ENCODE assay signal across 8 mouse cellular contexts in genomic region chr19:56396669-56397621, GRCm38 (mm10). TPM values are rescaled to one million over a fixed set of nuclear protein-coding genes. Genes with fewer than 3 reads are reported as not detected.
DNase-seq lines count a peak whose midpoint lies in the region; ATAC-seq and TF ChIP-seq lines count a peak whose summit lies in the region.

Gene Casp7 (plus strand): TSS chr19:56397129.

- TF ChIP-seq CTCF in stomach, postnatal 0 days (IDR thresholded peaks at IDR 0.05; ENCODE audit: low read depth) = peak; percentile 28

- under 1% methylated on average over 78 of the region's 78 CpGs for WGBS in embryonic facial prominence, embryonic 13.5 days
- under 1% methylated on average over 72 of the region's 78 CpGs for WGBS in liver, embryonic 16.5 days (ENCODE audit: insufficient replicate concordance)
- WGBS in neural tube, embryonic 12.5 days = under 1% methylated on average over 73 of the region's 78 CpGs
- 1% methylated on average over 77 of the region's 78 CpGs for WGBS in stomach, postnatal 0 days

- ATAC-seq in activated CD4-positive, CD25-positive, alpha-beta regulatory T cell, adult 4 months = peak; percentile 87
- peak; percentile 39; the same call in 1 of the 2 replicates for ATAC-seq in embryonic facial prominence, embryonic 13.5 days (ENCODE audit: insufficient number of reproducible peaks, insufficient read depth, low FRiP score, low TSS enrichment, low read depth)
- peak; percentile 65 for ATAC-seq in liver, embryonic 16.5 days (ENCODE audit: low read depth)
- ATAC-seq in neural tube, embryonic 12.5 days (ENCODE audit: low FRiP score, low read depth) = peak; percentile 56
- peak; percentile 50; the same call in 1 of the 2 replicates for ATAC-seq in stomach, postnatal 0 days (ENCODE audit: low FRiP score, low TSS enrichment)

- H3K36me3 ChIP-seq in embryonic facial prominence, embryonic 13.5 days = no peaks in the 10 kb centered on the region
- no peaks in the 10 kb centered on the region for H3K36me3 ChIP-seq in liver, embryonic 16.5 days (ENCODE audit: control insufficient read depth, insufficient read depth)
- H3K36me3 ChIP-seq in neural tube, embryonic 12.5 days = no peaks in the 10 kb centered on the region
- H3K36me3 ChIP-seq in stomach, postnatal 0 days (ENCODE audit: control insufficient read depth, insufficient read depth, low read length) = no peaks in the 10 kb centered on the region

- H3K9ac ChIP-seq in embryonic facial prominence, embryonic 13.5 days = peak within 1 kb of the TSS; percentile 84
- peak within 1 kb of the TSS; percentile 87 for H3K9ac ChIP-seq in liver, embryonic 16.5 days (ENCODE audit: low read depth, low read length)
- H3K9ac ChIP-seq in neural tube, embryonic 12.5 days = peak within 1 kb of the TSS; percentile 65
- peak within 1 kb of the TSS; percentile 65 for H3K9ac ChIP-seq in stomach, postnatal 0 days (ENCODE audit: low read length)

- peaks cover 18% of the 10 kb centered on the region for H3K27me3 ChIP-seq in embryonic facial prominence, embryonic 13.5 days
- no peaks in the 10 kb centered on the region for H3K27me3 ChIP-seq in liver, embryonic 16.5 days (ENCODE audit: control insufficient read depth, insufficient read depth, low read depth, low read length)
- peaks cover 39% of the 10 kb centered on the region for H3K27me3 ChIP-seq in neural tube, embryonic 12.5 days (replicated peaks)
- H3K27me3 ChIP-seq in stomach, postnatal 0 days (ENCODE audit: control insufficient read depth, insufficient read depth, low read length) = no peaks in the 10 kb centered on the region

- H3K4me3 ChIP-seq in embryonic facial prominence, embryonic 13.5 days = peak within 1 kb of the TSS; percentile 61
- peak within 1 kb of the TSS; percentile 83 for H3K4me3 ChIP-seq in liver, embryonic 16.5 days (ENCODE audit: low read depth, low read length)
- peak within 1 kb of the TSS; percentile 54 for H3K4me3 ChIP-seq in neural tube, embryonic 12.5 days
- H3K4me3 ChIP-seq in stomach, postnatal 0 days (ENCODE audit: low read depth, low read length) = peak within 1 kb of the TSS; percentile 58

- no peaks in the 10 kb centered on the region for H3K9me3 ChIP-seq in embryonic facial prominence, embryonic 13.5 days
- no peaks in the 10 kb centered on the region for H3K9me3 ChIP-seq in liver, embryonic 16.5 days (replicated peaks; ENCODE audit: control insufficient read depth, low read length)
- no peaks in the 10 kb centered on the region for H3K9me3 ChIP-seq in neural tube, embryonic 12.5 days
- no peaks in the 10 kb centered on the region for H3K9me3 ChIP-seq in stomach, postnatal 0 days (ENCODE audit: control insufficient read depth, low read length)

- peak within 1 kb of the TSS; percentile 72 for H3K27ac ChIP-seq in embryonic facial prominence, embryonic 13.5 days
- peak within 1 kb of the TSS; percentile 83 for H3K27ac ChIP-seq in liver, embryonic 16.5 days (ENCODE audit: low read length)
- 0 out of 2 replicates have a peak within 1 kb of the TSS, but pooled peaks have one; percentile 0 for H3K27ac ChIP-seq in neural tube, embryonic 12.5 days
- peak within 1 kb of the TSS; percentile 93 for H3K27ac ChIP-seq in stomach, postnatal 0 days (replicated peaks)

- peak; percentile 76 for DNase-seq in 416B (ENCODE audit: low read depth)
- DNase-seq in heart, adult 9 months (ENCODE audit: low spot score in 2 of 2) = peak; percentile 75 to 76
- DNase-seq in kidney, adult 9 months = peak; percentile 53
- DNase-seq in stomach, postnatal 0 days (ENCODE audit: low spot score) = peak; percentile 82

- peak within 1 kb of the TSS; percentile 91 for H3K4me2 ChIP-seq in embryonic facial prominence, embryonic 13.5 days
- H3K4me2 ChIP-seq in liver, embryonic 16.5 days (ENCODE audit: low read depth, low read length) = peak within 1 kb of the TSS; percentile 90
- H3K4me2 ChIP-seq in neural tube, embryonic 12.5 days (replicated peaks) = peak within 1 kb of the TSS; percentile 96
- H3K4me2 ChIP-seq in stomach, postnatal 0 days (replicated peaks; ENCODE audit: low read depth) = peak within 1 kb of the TSS; percentile 82

- TF ChIP-seq EP300 in stomach, postnatal 0 days (optimal IDR thresholded peaks at IDR 0.05) = no peak

- peaks cover 23% of the 10 kb centered on the region for H3K4me1 ChIP-seq in embryonic facial prominence, embryonic 13.5 days
- peaks cover 63% of the 10 kb centered on the region for H3K4me1 ChIP-seq in liver, embryonic 16.5 days (ENCODE audit: control insufficient read depth, low read depth, low read length)
- H3K4me1 ChIP-seq in neural tube, embryonic 12.5 days = peaks cover 13% of the 10 kb centered on the region
- peaks cover 8% of the 10 kb centered on the region; the same call in 1 of the 2 replicates for H3K4me1 ChIP-seq in stomach, postnatal 0 days (replicated peaks; ENCODE audit: control insufficient read depth, insufficient read depth)

RNA-seq across cellular contexts. Expression of gene Casp7, which starts in this region (rescaled TPM):
- 10 to 100 TPM; 33.2 to 39.9 TPM for polyA plus RNA-seq in activated CD4-positive, CD25-positive, alpha-beta regulatory T cell, adult 4 months (2017; shearing (Covaris generic))
- 29.1 and 29.6 TPM in 2 replicates for polyA plus RNA-seq in embryonic facial prominence, embryonic 13.5 days (2015; fragmentation: Nextera tagmentation; extraction: Ambion mirVana)
- polyA plus RNA-seq in liver, embryonic 16.5 days (2015; fragmentation: Nextera tagmentation; extraction: Ambion mirVana) = 10.3 and 10.6 TPM in 2 replicates
- polyA plus RNA-seq in neural tube, embryonic 12.5 days (2016; fragmentation: Nextera tagmentation; extraction: Ambion mirVana) = 16.0 and 16.4 TPM in 2 replicates
- polyA plus RNA-seq in stomach, postnatal 0 days (2015; fragmentation: Nextera tagmentation; extraction: Ambion mirVana) = 17.9 and 20.8 TPM in 2 replicates

Comparison
In these comparisons a context has a peak if more than half of its experiments do, and no peak if none do; other contexts are left out.
1. Peak in every context shown above with its lines: DNase-seq, ATAC-seq, H3K4me3 ChIP-seq and H3K27ac ChIP-seq.
2. H3K27ac ChIP-seq: peak in every context shown above with its lines; median percentile 93 in stomach, postnatal 0 days; 83 in liver, embryonic 16.5 days; 72 in embryonic facial prominence, embryonic 13.5 days; 0 in neural tube, embryonic 12.5 days.